Mouse (Mus musculus) myocyte (in vitro differentiated cells): ENCODE results near the gene Hibadh.

Experiments used
- CEBPB ChIP-seq: IDR thresholded peaks from 2 replicates; pipeline ENCODE4 v1.6.1; 2011; ENCODE audit warnings: mild to moderate bottlenecking, moderate library complexity; ENCODE audit not compliant: poor library complexity, insufficient read depth, severe bottlenecking
- E2F4 ChIP-seq: IDR thresholded peaks from one replicate; pipeline ENCODE4 v1.6.1; 2011; ENCODE audit warnings: mild to moderate bottlenecking, control low read depth, moderate library complexity; ENCODE audit not compliant: insufficient read depth
- MYOD1 ChIP-seq, 3 experiments: IDR thresholded peaks; one replicate each; pipeline ENCODE4 v1.6.1; 2011; ENCODE audit warnings: control low read depth in 2 of 3, low read depth in 2 of 3, mild to moderate bottlenecking in 2 of 3, moderate library complexity in 1 of 3; ENCODE audit not compliant: insufficient read length in 2 of 3, control insufficient read depth in 1 of 3
- MYOG ChIP-seq, 3 experiments: IDR thresholded peaks; one replicate each; pipeline ENCODE4 v1.6.1; 2011; ENCODE audit warnings: control low read depth in 2 of 3, low read depth in 2 of 3, mild to moderate bottlenecking in 2 of 3; ENCODE audit not compliant: insufficient read length in 2 of 3, control insufficient read depth in 1 of 3, insufficient read depth in 1 of 3
- POLR2A ChIP-seq: IDR thresholded peaks from one replicate; pipeline ENCODE4 v1.6.1; 2011; ENCODE audit warnings: low read depth, mild to moderate bottlenecking, control low read depth, moderate library complexity; ENCODE audit not compliant: insufficient read length
- POLR2AphosphoS2 ChIP-seq: IDR thresholded peaks from one replicate; pipeline ENCODE4 v1.6.1; 2011; ENCODE audit warnings: low read depth, control low read depth; ENCODE audit not compliant: insufficient read length
- TCF12 ChIP-seq: IDR thresholded peaks from one replicate; pipeline ENCODE4 v1.6.1; 2011; ENCODE audit warnings: mild to moderate bottlenecking, control low read depth; ENCODE audit not compliant: poor library complexity, insufficient read depth, severe bottlenecking

DNA sequence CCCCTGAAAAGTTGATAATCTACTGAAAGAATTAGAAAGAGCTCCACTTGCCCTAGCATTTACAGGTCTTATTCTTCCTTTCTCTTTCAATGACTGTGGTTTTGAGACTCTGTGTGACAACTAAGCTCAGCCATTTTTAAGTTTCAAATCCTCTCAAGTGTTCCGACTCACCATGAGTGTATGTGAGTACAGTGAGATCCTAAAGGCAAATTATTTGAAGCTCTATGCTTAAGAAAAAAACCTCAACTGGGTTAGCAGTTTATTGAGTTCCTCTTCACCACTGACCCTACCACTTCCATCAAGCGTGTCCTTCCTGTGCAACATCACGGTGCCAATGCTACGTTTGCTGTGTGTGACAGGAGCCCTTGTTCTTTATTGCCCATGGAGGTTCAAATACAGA, 9.6 kb downstream of the Hibadh start:
- no peak for TF ChIP-seq POLR2A
- TF ChIP-seq CEBPB = no peak
- TF ChIP-seq MYOG (IDR thresholded peaks at IDR 0.05; ENCODE audit: control insufficient read depth in 1 of 3, insufficient read depth in 1 of 3, insufficient read length in 2 of 3, low read depth in 2 of 3) = no peak
- TF ChIP-seq POLR2AphosphoS2 = no peak
- no peak for TF ChIP-seq E2F4
- TF ChIP-seq MYOD1 (IDR thresholded peaks at IDR 0.05; ENCODE audit: control insufficient read depth in 1 of 3, insufficient read length in 2 of 3, low read depth in 2 of 3) = no peak
- no peak for TF ChIP-seq TCF12
